11 mouse cellular contexts compared by ENCODE assay signal in genomic region chr12:116282856-116283255, GRCm38 (mm10). TPM values are rescaled to one million over a fixed set of nuclear protein-coding genes. Genes with fewer than 3 reads are reported as not detected.
DNase-seq lines count a peak whose midpoint lies in the region; ATAC-seq lines count a peak whose summit lies in the region.
"Had no signal": no experiment of that assay in that cellular context is flagged by ENCODE, and none has a peak within 500 bp of the region (broad histone marks: within the 10 kb centered on the region; RNA-seq: fewer than 3 reads in every experiment).

No protein-coding gene starts in this region.

- no peak for DNase-seq in heart, embryonic 10.5 days (ENCODE audit: low spot score)
- DNase-seq in midbrain, embryonic 14.5 days: no peak
- DNase-seq in midbrain, embryonic 11.5 days (ENCODE audit: low spot score, missing footprints): no peak
- no peak for DNase-seq in cerebellum, adult 9-11 months
- no peak for DNase-seq in thymus, postnatal 25 days
- DNase-seq: gastrocnemius, postnatal 14 days; thymus, adult 18-20 months had no signal

- H3K4me3 ChIP-seq in heart, embryonic 13.5 days: 0 out of 2 replicates have a peak overlapping the region, but pooled peaks have one; percentile 8
- no peak overlapping the region for H3K4me3 ChIP-seq in heart, embryonic 10.5 days
- H3K4me3 ChIP-seq in midbrain, embryonic 14.5 days (replicated peaks; ENCODE audit: low read depth, low read length): no peak overlapping the region
- no peak overlapping the region for H3K4me3 ChIP-seq in midbrain, embryonic 11.5 days (ENCODE audit: low read depth, low read length)
- no peak overlapping the region; the same call in 1 of the 2 replicates for H3K4me3 ChIP-seq in stomach, embryonic 14.5 days (ENCODE audit: low read depth, low read length)

- H3K27me3 ChIP-seq in heart, embryonic 13.5 days (replicated peaks): no peaks in the 10 kb centered on the region
- peaks cover 5% of the 10 kb centered on the region; the same call in 1 of the 2 replicates for H3K27me3 ChIP-seq in heart, embryonic 10.5 days (ENCODE audit: insufficient read depth, poor library complexity, severe bottlenecking)
- H3K27me3 ChIP-seq in midbrain, embryonic 14.5 days (ENCODE audit: control insufficient read depth, insufficient read depth, low read length): no peaks in the 10 kb centered on the region
- no peaks in the 10 kb centered on the region for H3K27me3 ChIP-seq in midbrain, embryonic 11.5 days (ENCODE audit: control insufficient read depth, insufficient read depth, low read length)
- H3K27me3 ChIP-seq in stomach, embryonic 14.5 days (ENCODE audit: control insufficient read depth, insufficient read depth, low read length): no peaks in the 10 kb centered on the region

- H3K36me3 ChIP-seq in heart, embryonic 13.5 days: no peaks in the 10 kb centered on the region
- no peaks in the 10 kb centered on the region for H3K36me3 ChIP-seq in heart, embryonic 10.5 days
- H3K36me3 ChIP-seq in midbrain, embryonic 14.5 days (ENCODE audit: control insufficient read depth, insufficient read depth, low read length): no peaks in the 10 kb centered on the region
- H3K36me3 ChIP-seq in midbrain, embryonic 11.5 days (ENCODE audit: control insufficient read depth, insufficient read depth, low read length): no peaks in the 10 kb centered on the region
- no peaks in the 10 kb centered on the region for H3K36me3 ChIP-seq in stomach, embryonic 14.5 days (ENCODE audit: control insufficient read depth, insufficient read depth, low read length)

- peak overlapping the region; percentile 33 for H3K4me2 ChIP-seq in heart, embryonic 13.5 days
- peak overlapping the region; percentile 19 for H3K4me2 ChIP-seq in midbrain, embryonic 14.5 days (ENCODE audit: low read length)
- no peak overlapping the region for H3K4me2 ChIP-seq in midbrain, embryonic 11.5 days
- peak overlapping the region; percentile 29 for H3K4me2 ChIP-seq in stomach, embryonic 14.5 days (replicated peaks; ENCODE audit: low read depth, low read length)

- H3K9me3 ChIP-seq in heart, embryonic 13.5 days: no peaks in the 10 kb centered on the region
- no peaks in the 10 kb centered on the region for H3K9me3 ChIP-seq in heart, embryonic 10.5 days
- H3K9me3 ChIP-seq in midbrain, embryonic 14.5 days (ENCODE audit: control insufficient read depth, low read length): no peaks in the 10 kb centered on the region
- no peaks in the 10 kb centered on the region for H3K9me3 ChIP-seq in midbrain, embryonic 11.5 days (ENCODE audit: control insufficient read depth, low read length)
- H3K9me3 ChIP-seq in stomach, embryonic 14.5 days (ENCODE audit: control insufficient read depth, low read depth, low read length): no peaks in the 10 kb centered on the region

- WGBS in heart, embryonic 13.5 days: 90% methylated on average over 2 of the region's 2 CpGs
- 92% methylated on average over 2 of the region's 2 CpGs for WGBS in heart, embryonic 10.5 days
- 91% methylated on average over 2 of the region's 2 CpGs for WGBS in midbrain, embryonic 14.5 days
- 88% methylated on average over 2 of the region's 2 CpGs for WGBS in midbrain, embryonic 11.5 days
- WGBS in stomach, embryonic 14.5 days: 87% methylated on average over 2 of the region's 2 CpGs

- H3K4me1 ChIP-seq in heart, embryonic 13.5 days: peaks cover 23% of the 10 kb centered on the region
- H3K4me1 ChIP-seq in heart, embryonic 10.5 days: peaks cover 3% of the 10 kb centered on the region; the same call in 1 of the 2 replicates
- H3K4me1 ChIP-seq in midbrain, embryonic 14.5 days (ENCODE audit: control insufficient read depth, insufficient read depth, low read length): peaks cover 5% of the 10 kb centered on the region
- peaks cover 3% of the 10 kb centered on the region for H3K4me1 ChIP-seq in midbrain, embryonic 11.5 days (ENCODE audit: control insufficient read depth, insufficient read depth, low read length)
- no peaks in the 10 kb centered on the region for H3K4me1 ChIP-seq in stomach, embryonic 14.5 days (ENCODE audit: control insufficient read depth, insufficient read depth, low read length)

- no peak for ATAC-seq in heart, embryonic 13.5 days (ENCODE audit: extremely low read depth, insufficient number of reproducible peaks, low FRiP score, low TSS enrichment)
- no peak for ATAC-seq in midbrain, embryonic 14.5 days (ENCODE audit: low FRiP score, low TSS enrichment)
- ATAC-seq in midbrain, embryonic 11.5 days (ENCODE audit: low FRiP score): no peak
- peak; percentile 39 for ATAC-seq in inflammation-experienced regulatory T-cells, adult 6 months
- ATAC-seq in stomach, embryonic 14.5 days (ENCODE audit: insufficient number of reproducible peaks, insufficient read depth, low FRiP score, low read depth): no peak

- H3K27ac ChIP-seq in heart, embryonic 13.5 days (replicated peaks): no peak overlapping the region
- H3K27ac ChIP-seq in heart, embryonic 10.5 days: no peak overlapping the region
- no peak overlapping the region for H3K27ac ChIP-seq in midbrain, embryonic 14.5 days (replicated peaks; ENCODE audit: low read depth, low read length)
- H3K27ac ChIP-seq in midbrain, embryonic 11.5 days (ENCODE audit: low read depth, low read length): no peak overlapping the region
- H3K27ac ChIP-seq in stomach, embryonic 14.5 days (ENCODE audit: low read length): no peak overlapping the region

- H3K9ac ChIP-seq in heart, embryonic 13.5 days: no peak overlapping the region
- H3K9ac ChIP-seq in midbrain, embryonic 14.5 days (replicated peaks; ENCODE audit: low read length): no peak overlapping the region
- no peak overlapping the region for H3K9ac ChIP-seq in midbrain, embryonic 11.5 days (ENCODE audit: low read length)
- H3K9ac ChIP-seq in stomach, embryonic 14.5 days (replicated peaks; ENCODE audit: low read depth, low read length): no peak overlapping the region

RNA-seq across cellular contexts. Expression of gene Esyt2, which starts 1.9 kb away (rescaled TPM):
- 9.9 and 10.4 TPM in 2 replicates for polyA plus RNA-seq in heart, embryonic 13.5 days (2015; fragmentation: Nextera tagmentation; extraction: Ambion mirVana)
- polyA plus RNA-seq in heart, embryonic 10.5 days (2016; fragmentation: Nextera tagmentation; extraction: Ambion mirVana): 12.5 and 14.7 TPM in 2 replicates
- 13.3 and 18.5 TPM in 2 replicates for polyA plus RNA-seq in midbrain, embryonic 14.5 days (2014; fragmentation: Nextera tagmentation; extraction: Ambion mirVana)
- polyA plus RNA-seq in midbrain, embryonic 11.5 days (2014; fragmentation: Nextera tagmentation; extraction: Ambion mirVana): 17.8 and 17.9 TPM in 2 replicates
- polyA plus RNA-seq in inflammation-experienced regulatory T-cells, adult 6 months (2017; shearing (Covaris generic)): 10 to 100 TPM; 42.0 to 63.3 (median 61.0) TPM
- 44.6 and 47.7 TPM in 2 replicates for polyA plus RNA-seq in stomach, embryonic 14.5 days (2014; fragmentation: Nextera tagmentation; extraction: Ambion mirVana)

RNA-seq across cellular contexts. Expression of gene Gm11027, which starts 7.7 kb away (rescaled TPM):
- polyA plus RNA-seq in heart, embryonic 13.5 days (2015; fragmentation: Nextera tagmentation; extraction: Ambion mirVana): not detected in 2 replicates
- not detected in 2 replicates for polyA plus RNA-seq in heart, embryonic 10.5 days (2016; fragmentation: Nextera tagmentation; extraction: Ambion mirVana)
- polyA plus RNA-seq in midbrain, embryonic 14.5 days (2014; fragmentation: Nextera tagmentation; extraction: Ambion mirVana): not detected in 2 replicates
- not detected in 2 replicates for polyA plus RNA-seq in midbrain, embryonic 11.5 days (2014; fragmentation: Nextera tagmentation; extraction: Ambion mirVana)
- 1 to 10 TPM in 1 of 3 experiments, not detected in 2; 2.2 TPM for polyA plus RNA-seq in inflammation-experienced regulatory T-cells, adult 6 months (2017; shearing (Covaris generic))
- polyA plus RNA-seq in stomach, embryonic 14.5 days (2014; fragmentation: Nextera tagmentation; extraction: Ambion mirVana): not detected in 2 replicates
- polyA plus RNA-seq: limb, embryonic 14.5 days had no signal

RNA-seq across cellular contexts. Expression of gene Wdr60, which starts 20.0 kb away (rescaled TPM):
- 5.3 and 5.7 TPM in 2 replicates for polyA plus RNA-seq in heart, embryonic 13.5 days (2015; fragmentation: Nextera tagmentation; extraction: Ambion mirVana)
- polyA plus RNA-seq in heart, embryonic 10.5 days (2016; fragmentation: Nextera tagmentation; extraction: Ambion mirVana): 3.6 and 9.8 TPM in 2 replicates
- polyA plus RNA-seq in midbrain, embryonic 14.5 days (2014; fragmentation: Nextera tagmentation; extraction: Ambion mirVana): 15.9 and 17.9 TPM in 2 replicates
- 14.1 and 16.2 TPM in 2 replicates for polyA plus RNA-seq in midbrain, embryonic 11.5 days (2014; fragmentation: Nextera tagmentation; extraction: Ambion mirVana)
- polyA plus RNA-seq in inflammation-experienced regulatory T-cells, adult 6 months (2017; shearing (Covaris generic)): 1 to 10 TPM in 2 of 3 experiments, not detected in 1; 1.2 to 1.9 TPM
- polyA plus RNA-seq in stomach, embryonic 14.5 days (2014; fragmentation: Nextera tagmentation; extraction: Ambion mirVana): 21.7 and 23.9 TPM in 2 replicates
